Mouse (Mus musculus) MEL (cell line): ENCODE data around the gene Ankrd34a. TPM values are rescaled to one million over a fixed set of nuclear protein-coding genes. Genes with fewer than 3 reads are reported as not detected.
A peak's percentile ranks its signal among the peaks of the same experiment; 100 is the strongest.

Experiments
- DNase-seq: peaks from one replicate; pipeline ENCODE4 v3.0.0; 2011; ENCODE audit warnings: low read depth, low spot score
- H3K27ac ChIP-seq: 2 replicates; pipeline ENCODE4 v1.5.1; 2012; ENCODE audit warnings: low read depth, mild to moderate bottlenecking, control low read depth, low read length, moderate library complexity; ENCODE audit not compliant: control insufficient read depth
- H3K27me3 ChIP-seq, 2 experiments: fragments of 150-350 bp in 1 of 2; sonication (generic) in 1 of 2; 2 replicates each; pipeline ENCODE4 v1.6.1; 2012; ENCODE audit warnings: low read length in 2 of 2, mild to moderate bottlenecking in 2 of 2, improper control_type of control experiment in 1 of 2, moderate library complexity in 1 of 2; ENCODE audit not compliant: insufficient read depth in 2 of 2, control insufficient read depth in 1 of 2
- H3K36me3 ChIP-seq, 2 experiments: 2 replicates each; pipeline ENCODE4 v1.6.1; 2012 to 2014; ENCODE audit warnings: low read length in 2 of 2, improper control_type of control experiment in 1 of 2, inconsistent platforms in 1 of 2, mild to moderate bottlenecking in 1 of 2; ENCODE audit not compliant: insufficient read depth in 2 of 2, control insufficient read depth in 1 of 2
- H3K4me1 ChIP-seq, 2 experiments: fragments of 150-350 bp in 1 of 2; sonication (generic) in 1 of 2; 2 replicates each; pipeline ENCODE4 v1.6.1; 2012; ENCODE audit warnings: low read length in 2 of 2, improper control_type of control experiment in 1 of 2, mild to moderate bottlenecking in 1 of 2; ENCODE audit not compliant: insufficient read depth in 2 of 2, control insufficient read depth in 1 of 2
- H3K4me3 ChIP-seq, 2 experiments: fragments of 150-350 bp in 1 of 2; sonication (generic) in 1 of 2; 2 replicates each; pipeline ENCODE4 v1.5.1; 2012; ENCODE audit warnings: low read depth in 2 of 2, low read length in 2 of 2, mild to moderate bottlenecking in 2 of 2, moderate library complexity in 2 of 2, control low read depth in 1 of 2, improper control_type of control experiment in 1 of 2; ENCODE audit not compliant: control insufficient read depth in 1 of 2, insufficient read depth in 1 of 2
- H3K79me2 ChIP-seq: 2 replicates; pipeline ENCODE4 v1.6.1; 2012; ENCODE audit warnings: mild to moderate bottlenecking, low read length, moderate library complexity; ENCODE audit not compliant: control insufficient read depth, poor library complexity, insufficient read depth
- H3K9ac ChIP-seq: 2 replicates; pipeline ENCODE4 v1.6.1; 2012; ENCODE audit warnings: low read depth, mild to moderate bottlenecking, control low read depth, low read length, moderate library complexity; ENCODE audit not compliant: control insufficient read depth, poor library complexity, severe bottlenecking
- H3K9me3 ChIP-seq: fragments of 150-350 bp; sonication (generic); replicated peaks from 2 replicates; pipeline ENCODE4 v1.6.1; 2012; ENCODE audit warnings: mild to moderate bottlenecking, low read length, improper control_type of control experiment, moderate library complexity; ENCODE audit not compliant: insufficient read depth
- BHLHE40 ChIP-seq: IDR thresholded peaks from 2 replicates; pipeline ENCODE4 v1.6.1; 2012; ENCODE audit warnings: low read depth, mild to moderate bottlenecking, inconsistent platforms, low read length, improper control_type of control experiment, borderline replicate concordance
- CTCF ChIP-seq, 3 experiments: IDR thresholded peaks in 2 of 3; conservative IDR thresholded peaks in 1 of 3; 2 replicates each; pipeline ENCODE4 v1.5.1; 2011 to 2012; ENCODE audit warnings: low read length in 3 of 3, low read depth in 2 of 3, mild to moderate bottlenecking in 2 of 3, improper control_type of control experiment in 1 of 3, inconsistent platforms in 1 of 3, mixed read lengths in 1 of 3, moderate library complexity in 1 of 3; ENCODE audit not compliant: control insufficient read depth in 1 of 3, insufficient read depth in 1 of 3, poor library complexity in 1 of 3, severe bottlenecking in 1 of 3
- E2F4 ChIP-seq: IDR thresholded peaks from 2 replicates; pipeline ENCODE4 v1.6.1; 2011; ENCODE audit warnings: low read depth, low read length, improper control_type of control experiment, borderline replicate concordance
- ELF1 ChIP-seq: IDR thresholded peaks from 2 replicates; pipeline ENCODE4 v1.6.1; 2014; ENCODE audit warnings: low read depth, mild to moderate bottlenecking, inconsistent platforms, low read length, improper control_type of control experiment, moderate library complexity
- EP300 ChIP-seq, 2 experiments: IDR thresholded peaks; 2 replicates each; pipeline ENCODE4 v1.6.1; 2011; ENCODE audit warnings: improper control_type of control experiment in 2 of 2, low read length in 2 of 2, low read depth in 1 of 2, mild to moderate bottlenecking in 1 of 2
- ETS1 ChIP-seq: IDR thresholded peaks from 2 replicates; pipeline ENCODE4 v1.6.1; 2012; ENCODE audit warnings: low read depth, mild to moderate bottlenecking, inconsistent platforms, low read length, improper control_type of control experiment, moderate library complexity
- HCFC1 ChIP-seq: IDR thresholded peaks from 2 replicates; pipeline ENCODE4 v1.6.1; 2012; ENCODE audit warnings: low read depth, mild to moderate bottlenecking, inconsistent platforms, low read length, improper control_type of control experiment, moderate library complexity
- KAT2A ChIP-seq: conservative IDR thresholded peaks from 2 replicates; pipeline ENCODE4 v1.6.1; 2012; ENCODE audit warnings: low read depth, low read length, improper control_type of control experiment, inconsistent platforms
- MAX ChIP-seq: IDR thresholded peaks from 2 replicates; pipeline ENCODE4 v1.6.1; 2011; ENCODE audit warnings: low read length, improper control_type of control experiment
- MAZ ChIP-seq: IDR thresholded peaks from 2 replicates; pipeline ENCODE4 v1.6.1; 2012; ENCODE audit warnings: low read depth, mild to moderate bottlenecking, inconsistent platforms, low read length, improper control_type of control experiment
- MEF2A ChIP-seq: IDR thresholded peaks from 2 replicates; pipeline ENCODE4 v1.6.1; 2014; ENCODE audit warnings: low read depth, mild to moderate bottlenecking, inconsistent platforms, low read length, improper control_type of control experiment; ENCODE audit not compliant: poor library complexity, insufficient replicate concordance, severe bottlenecking; ENCODE audit errors: extremely low read depth
- MXI1 ChIP-seq: IDR thresholded peaks from 2 replicates; pipeline ENCODE4 v1.6.1; 2011; ENCODE audit warnings: mild to moderate bottlenecking, low read depth, low read length, improper control_type of control experiment
- MYB ChIP-seq: IDR thresholded peaks from 2 replicates; pipeline ENCODE4 v1.6.1; 2011; ENCODE audit warnings: mild to moderate bottlenecking, low read depth, low read length, improper control_type of control experiment
- MYC ChIP-seq: IDR thresholded peaks from 2 replicates; pipeline ENCODE4 v1.6.1; 2011; ENCODE audit warnings: low read depth, mild to moderate bottlenecking, low read length, improper control_type of control experiment, moderate library complexity
- NELFE ChIP-seq: IDR thresholded peaks from 2 replicates; pipeline ENCODE4 v1.6.1; 2011; ENCODE audit warnings: low read depth, low read length, improper control_type of control experiment
- NRF1 ChIP-seq: IDR thresholded peaks from 2 replicates; pipeline ENCODE4 v1.6.1; 2014; ENCODE audit warnings: low read depth, mild to moderate bottlenecking, inconsistent platforms, low read length, improper control_type of control experiment, moderate library complexity; ENCODE audit not compliant: poor library complexity, insufficient read depth, severe bottlenecking
- POLR2A ChIP-seq, 2 experiments: IDR thresholded peaks; 2 replicates each; pipeline ENCODE4 v1.6.1; 2011 to 2012; ENCODE audit warnings: low read length in 2 of 2, mild to moderate bottlenecking in 2 of 2, control low read depth in 1 of 2, improper control_type of control experiment in 1 of 2, low read depth in 1 of 2, moderate library complexity in 1 of 2; ENCODE audit not compliant: control insufficient read depth in 1 of 2, insufficient read depth in 1 of 2, poor library complexity in 1 of 2
- POLR2AphosphoS2 ChIP-seq: IDR thresholded peaks from 2 replicates; pipeline ENCODE4 v1.6.1; 2011; ENCODE audit warnings: low read length, improper control_type of control experiment
- POLR2AphosphoS5 ChIP-seq: IDR thresholded peaks from 2 replicates; pipeline ENCODE4 v1.6.1; 2012; ENCODE audit warnings: low read depth, borderline replicate concordance, mild to moderate bottlenecking, inconsistent platforms, low read length, moderate library complexity, mixed read lengths
- RCOR1 ChIP-seq: IDR thresholded peaks from 2 replicates; pipeline ENCODE4 v1.6.1; 2012; ENCODE audit warnings: low read depth, mild to moderate bottlenecking, inconsistent platforms, low read length, improper control_type of control experiment
- SMC3 ChIP-seq: IDR thresholded peaks from 2 replicates; pipeline ENCODE4 v1.6.1; 2011; ENCODE audit warnings: low read depth, low read length, improper control_type of control experiment
- TAL1 ChIP-seq: IDR thresholded peaks from 2 replicates; pipeline ENCODE4 v1.6.1; 2012; ENCODE audit warnings: mild to moderate bottlenecking, inconsistent platforms, low read length, moderate library complexity, mixed read lengths
- TBP ChIP-seq: IDR thresholded peaks from 2 replicates; pipeline ENCODE4 v1.8.0; 2011; ENCODE audit warnings: low read depth, low read length, improper control_type of control experiment
- TCF12 ChIP-seq: IDR thresholded peaks from 2 replicates; pipeline ENCODE4 v1.6.1; 2014; ENCODE audit warnings: low read depth, mild to moderate bottlenecking, inconsistent platforms, low read length, improper control_type of control experiment, moderate library complexity
- UBTF ChIP-seq: IDR thresholded peaks from 2 replicates; pipeline ENCODE4 v1.6.1; 2012; ENCODE audit warnings: low read depth, mild to moderate bottlenecking, inconsistent platforms, low read length, improper control_type of control experiment, moderate library complexity, borderline replicate concordance; ENCODE audit not compliant: insufficient read depth
- USF1 ChIP-seq: IDR thresholded peaks from 2 replicates; pipeline ENCODE4 v1.6.1; 2014; ENCODE audit warnings: low read depth, mild to moderate bottlenecking, inconsistent platforms, low read length, improper control_type of control experiment, moderate library complexity
- USF2 ChIP-seq, 2 experiments: IDR thresholded peaks; 2 replicates each; pipeline ENCODE4 v1.6.1; 2011 to 2012; ENCODE audit warnings: improper control_type of control experiment in 2 of 2, low read length in 2 of 2, borderline replicate concordance in 1 of 2, inconsistent platforms in 1 of 2, low read depth in 1 of 2, mild to moderate bottlenecking in 1 of 2; ENCODE audit not compliant: insufficient read depth in 1 of 2
- ZC3H11A ChIP-seq: IDR thresholded peaks from 2 replicates; pipeline ENCODE4 v1.6.1; 2012; ENCODE audit warnings: low read depth, mild to moderate bottlenecking, inconsistent platforms, low read length, improper control_type of control experiment
- ZMIZ1 ChIP-seq: IDR thresholded peaks from 2 replicates; pipeline ENCODE4 v1.6.1; 2012; ENCODE audit warnings: low read depth, mild to moderate bottlenecking, inconsistent platforms, low read length, improper control_type of control experiment, moderate library complexity
- ZNF384 ChIP-seq: IDR thresholded peaks from 2 replicates; pipeline ENCODE4 v1.6.1; 2012; ENCODE audit warnings: low read depth, mild to moderate bottlenecking, inconsistent platforms, low read length, improper control_type of control experiment
- polyA plus RNA-seq, 2 experiments: library from polyadenylated mRNA; stranded (reverse) in 1 of 2; unstranded in 1 of 2; fragments of >175 nt in 1 of 2; fragments of >200 nt in 1 of 2; gene quantifications; 2 replicates each; pipeline versions ENCODE4 v1.2.1 to v1.2.4; 2012; ENCODE audit warnings: low replicate concordance in 2 of 2, low read depth in 1 of 2; ENCODE audit not compliant: insufficient read length in 2 of 2, insufficient read depth in 1 of 2, missing spikeins in 1 of 2
- total RNA-seq: library from RNA; depleted of rRNA; stranded (reverse); fragments of 300-350 nt; gene quantifications from 2 replicates; pipeline ENCODE4 v1.2.3, GENCODE M21; 2012

The Ankrd34a gene
- total and polyA plus RNA-seq, 3 experiments: 0.15 to 0.78 TPM; not detected in 1

DNA sequence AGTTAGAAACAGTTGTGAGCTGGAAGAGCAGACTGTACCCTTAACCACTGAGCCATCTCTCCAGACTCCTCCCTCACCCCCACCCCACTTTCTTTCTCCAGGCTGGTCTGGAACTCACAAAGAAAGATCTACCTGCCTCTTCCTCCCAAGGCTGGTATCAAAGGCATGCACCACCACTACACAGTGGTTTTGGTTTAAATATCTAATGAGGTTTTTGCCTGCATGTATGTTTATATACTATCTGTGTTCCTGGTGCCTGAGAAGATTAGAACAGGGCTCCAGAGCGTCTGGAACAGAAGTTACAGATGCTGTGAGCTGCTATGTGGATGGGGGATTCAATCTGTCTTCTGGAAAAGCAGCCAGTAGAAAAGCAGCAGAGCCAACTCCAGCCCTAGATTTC is 37.6 kb downstream of the Ankrd34a start (continued):
- TF ChIP-seq MXI1: no peak
- TF ChIP-seq EP300 (IDR thresholded peaks at IDR 0.05; ENCODE audit: low read depth in 1 of 2, low read length in 2 of 2): no peak
- TF ChIP-seq USF2 (IDR thresholded peaks at IDR 0.05; ENCODE audit: borderline replicate concordance in 1 of 2, insufficient read depth in 1 of 2, low read depth in 1 of 2, low read length in 2 of 2): no peak
- TF ChIP-seq POLR2AphosphoS5: no peak
- TF ChIP-seq SMC3: no peak
- TF ChIP-seq RCOR1: no peak

DNA sequence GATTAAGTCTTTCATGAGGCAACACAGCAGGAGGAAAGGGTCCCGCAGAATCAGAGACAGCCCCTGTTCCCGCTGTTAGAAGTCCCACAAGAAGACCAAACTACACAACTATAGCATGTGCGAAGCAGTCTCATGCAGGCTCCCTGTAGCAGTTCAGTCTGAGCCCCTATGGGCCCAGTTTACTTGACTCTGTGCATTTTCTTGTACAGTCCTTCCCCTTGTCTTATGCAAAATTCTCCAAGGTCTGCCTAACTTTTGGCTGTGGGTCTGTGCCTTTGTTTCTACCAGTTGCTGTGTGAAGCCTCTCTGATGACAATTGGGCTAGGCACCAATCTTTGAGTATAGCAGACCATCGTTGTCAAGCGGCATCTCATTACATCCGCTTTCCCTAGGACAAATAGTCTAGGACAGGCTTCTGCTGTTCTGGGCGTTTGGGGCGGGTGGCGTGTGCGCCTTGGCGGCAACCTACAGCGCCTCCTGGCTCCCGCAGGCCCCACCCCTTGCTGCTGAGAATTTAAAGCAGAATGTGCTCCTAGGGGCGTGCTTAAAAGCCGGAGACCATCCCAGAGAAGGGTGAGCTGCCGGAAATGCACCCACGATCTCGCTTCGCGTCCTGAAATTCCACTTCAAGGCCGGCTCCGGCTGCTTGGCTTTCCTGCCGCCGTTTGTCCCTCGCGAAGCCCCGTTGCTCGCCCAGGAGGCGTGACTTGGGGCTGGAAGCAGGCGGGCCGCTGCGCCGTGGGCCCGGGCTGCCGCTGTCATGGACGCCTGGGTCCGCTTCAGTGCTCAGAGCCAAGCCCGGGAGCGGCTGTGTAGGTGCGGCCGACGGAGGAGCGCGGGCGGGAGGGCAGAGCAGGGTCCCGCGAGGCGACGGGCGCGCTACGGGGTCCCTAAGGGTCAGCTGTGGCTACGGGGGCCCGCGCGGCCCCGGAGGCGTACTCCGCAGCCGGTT is 38.8 kb downstream of the Ankrd34a start, which contains the start of the genes Pex11b and Gm42957:
TSS of gene Pex11b (plus strand) at position 449 of the 952 bp plus-strand sequence.
TSS of gene Gm42957 (plus strand) at position 547 of the 952 bp plus-strand sequence.
- Histone ChIP-seq H3K79me2 (peaks cover 24% of the 10 kb centered on the region), H3K4me3 (peak within 1 kb of the TSS; percentile 73 to 89), H3K36me3 (peaks cover 18 to 36% of the 10 kb centered on the region in 2 experiments), H3K9me3 (no peaks in the 10 kb centered on the region), H3K4me1 (peaks cover 7 to 23% of the 10 kb centered on the region in 2 experiments), H3K27me3 (no peaks in the 10 kb centered on the region), H3K9ac (peak within 1 kb of the TSS; percentile 87), H3K27ac (peak within 1 kb of the TSS; percentile 80)
- peak; percentile 99 for DNase-seq
- TF ChIP-seq TAL1: no peak
- TF ChIP-seq E2F4: peak; percentile 94
- TF ChIP-seq NELFE: peak; percentile 88
- TF ChIP-seq ETS1: peak; percentile 58; the same call in 1 of the 2 replicates
- TF ChIP-seq MXI1: peak; percentile 97
- peak; percentile 65 for TF ChIP-seq USF1
- peak; percentile 42 for TF ChIP-seq SMC3
- no peak for TF ChIP-seq MYB
- TF ChIP-seq POLR2AphosphoS5: peak; percentile 34; the same call in 1 of the 2 replicates
- peak; percentile 62; the same call in 1 of the 2 replicates for TF ChIP-seq ELF1
- TF ChIP-seq POLR2A (IDR thresholded peaks at IDR 0.05; ENCODE audit: control insufficient read depth in 1 of 2, insufficient read depth in 1 of 2, low read depth in 1 of 2, low read length in 2 of 2, poor library complexity in 1 of 2): peak; percentile 89 to 95
- peak in 1 of 2 experiments; percentile 47; a peak in 1 of 4 replicates for TF ChIP-seq EP300 (IDR thresholded peaks at IDR 0.05; ENCODE audit: low read depth in 1 of 2, low read length in 2 of 2)
- peak; percentile 80; the same call in 1 of the 2 replicates for TF ChIP-seq MAZ
- peak; percentile 98; the same call in 1 of the 2 replicates for TF ChIP-seq UBTF
- TF ChIP-seq TCF12: peak; percentile 76
- TF ChIP-seq ZC3H11A: peak; percentile 23; the same call in 1 of the 2 replicates
- peak; percentile 83 for TF ChIP-seq MYC
- peak; percentile 88 for TF ChIP-seq HCFC1
- TF ChIP-seq CTCF (IDR thresholded peaks at IDR 0.05 in 2 of 3, conservative IDR thresholded peaks at IDR 0.05 in 1 of 3; ENCODE audit: control insufficient read depth in 1 of 3, insufficient read depth in 1 of 3, low read depth in 2 of 3, low read length in 3 of 3, poor library complexity in 1 of 3, severe bottlenecking in 1 of 3): peak in 2 of 3 experiments; percentile 48 to 49; a peak in 5 of 6 replicates
- peak; percentile 63; the same call in 1 of the 2 replicates for TF ChIP-seq KAT2A
- peak; percentile 92 for TF ChIP-seq MAX
- peak; percentile 92 for TF ChIP-seq POLR2AphosphoS2
- peak; percentile 90 for TF ChIP-seq ZMIZ1
- TF ChIP-seq TBP: peak; percentile 95
- no peak for TF ChIP-seq BHLHE40
- TF ChIP-seq RCOR1: no peak
- no peak for TF ChIP-seq ZNF384
- TF ChIP-seq MEF2A: 0 out of 2 replicates have a peak, but pooled peaks have one; percentile 15
- 0 out of 2 replicates have a peak, but pooled peaks have one; percentile 22 for TF ChIP-seq NRF1
